Mouse (Mus musculus): ENCODE data around the gene Palm2. TPM values are rescaled to one million over a fixed set of nuclear protein-coding genes. Genes with fewer than 3 reads are reported as not detected.

The Palm2 gene
- polyA plus RNA-seq, 1 experiment = not detected

DNA sequence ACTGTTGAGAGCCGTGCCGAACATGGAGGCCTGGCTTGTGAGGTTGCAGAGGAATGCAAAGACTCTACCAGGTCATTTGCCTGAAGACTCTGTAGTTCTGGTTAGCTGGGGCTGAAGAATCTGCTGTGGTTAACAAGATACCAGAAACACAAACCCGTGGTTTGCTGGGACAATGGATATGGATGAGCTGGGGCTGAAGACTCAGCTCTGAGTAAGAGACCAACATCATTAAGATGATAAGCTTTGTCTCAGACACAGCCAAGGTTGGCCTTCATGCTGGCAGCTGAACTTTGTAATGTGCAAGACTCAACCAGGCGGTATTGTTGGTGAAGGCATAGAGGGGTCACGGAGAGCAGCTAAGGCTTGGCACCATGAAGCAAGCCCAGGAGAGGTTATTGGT is 18.6 kb downstream of the Palm2 start:
- no peak for DNase-seq (ENCODE audit: low read depth in 1 of 2, low spot score in 2 of 2)
- 92% methylated on average over 5 of the region's 5 CpGs for WGBS
- H3K4me1 ChIP-seq (ENCODE audit: control insufficient read depth, insufficient read depth, insufficient read length) = no peaks in the 10 kb centered on the region
- no peak overlapping the region for H3K27ac ChIP-seq (ENCODE audit: insufficient read depth, low read length)
- H3K4me3 ChIP-seq (ENCODE audit: extremely low read depth, insufficient read depth, insufficient read length) = no peak overlapping the region
- no peak for TF ChIP-seq CTCF (IDR thresholded peaks at IDR 0.05; ENCODE audit: extremely low read depth, insufficient read depth, insufficient read length, insufficient replicate concordance)
- TF ChIP-seq POLR2A (IDR thresholded peaks at IDR 0.05; ENCODE audit: low read depth, low read length) = no peak
- no peaks in the 10 kb centered on the region for H3K36me3 ChIP-seq (ENCODE audit: control insufficient read depth, insufficient read depth, low read length)
- no peaks in the 10 kb centered on the region for H3K27me3 ChIP-seq (ENCODE audit: control insufficient read depth, insufficient read depth, low read length)

DNA sequence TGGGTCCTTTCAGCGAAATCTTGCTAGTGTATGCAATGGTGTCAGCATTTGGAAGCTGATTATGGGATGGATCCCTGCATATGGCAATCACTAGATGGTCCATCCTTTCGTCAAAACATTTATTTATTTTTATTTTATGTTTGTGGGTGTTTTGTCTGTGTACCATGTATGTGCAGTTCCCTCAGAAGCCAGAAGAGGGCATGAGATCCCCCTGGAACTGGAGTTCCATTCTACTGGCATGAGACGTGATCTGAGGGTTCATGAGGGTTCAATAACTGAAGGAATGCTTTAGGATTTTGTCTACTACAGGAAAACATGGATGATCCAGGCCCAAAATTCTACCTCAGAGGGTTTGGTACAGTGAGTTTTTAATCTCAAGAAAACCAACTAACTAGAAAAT is 28.3 kb downstream of the Palm2 start:
- TF ChIP-seq POLR2A (IDR thresholded peaks at IDR 0.05; ENCODE audit: low read depth, low read length) (no peak), CTCF (IDR thresholded peaks at IDR 0.05; ENCODE audit: extremely low read depth, insufficient read depth, insufficient read length, insufficient replicate concordance) (no peak)
- WGBS = 61% methylated on average over 3 of the region's 3 CpGs
- no peak for DNase-seq (ENCODE audit: low read depth in 1 of 2, low spot score in 2 of 2)
- Histone ChIP-seq H3K27ac (ENCODE audit: insufficient read depth, low read length) (no peak overlapping the region), H3K4me3 (ENCODE audit: extremely low read depth, insufficient read depth, insufficient read length) (no peak overlapping the region), H3K4me1 (ENCODE audit: control insufficient read depth, insufficient read depth, insufficient read length) (no peaks in the 10 kb centered on the region), H3K36me3 (ENCODE audit: control insufficient read depth, insufficient read depth, low read length) (no peaks in the 10 kb centered on the region), H3K27me3 (ENCODE audit: control insufficient read depth, insufficient read depth, low read length) (no peaks in the 10 kb centered on the region)

DNA sequence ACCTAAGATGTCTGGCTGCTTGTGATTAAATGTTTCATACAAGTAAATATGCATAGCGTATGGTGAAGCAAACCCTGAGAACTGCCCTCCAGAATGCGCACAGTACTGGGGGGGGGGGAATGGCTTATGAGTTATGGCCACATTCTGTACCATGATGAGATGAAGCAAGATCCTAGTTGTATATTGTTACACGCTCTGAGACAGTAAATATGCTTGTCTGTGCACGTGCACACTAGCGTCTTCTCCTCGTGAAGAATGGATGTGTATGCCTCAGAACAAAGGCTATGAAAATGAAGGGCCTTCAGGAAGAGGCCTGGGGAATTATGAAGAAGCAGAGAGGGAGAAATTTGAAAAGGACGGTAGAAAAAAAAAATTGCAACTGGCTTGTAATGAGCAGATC is 48.4 kb downstream of the Palm2 start:
- Histone ChIP-seq H3K27ac (ENCODE audit: insufficient read depth, low read length) (no peak overlapping the region), H3K36me3 (ENCODE audit: control insufficient read depth, insufficient read depth, low read length) (no peaks in the 10 kb centered on the region), H3K4me3 (ENCODE audit: extremely low read depth, insufficient read depth, insufficient read length) (no peak overlapping the region), H3K27me3 (ENCODE audit: control insufficient read depth, insufficient read depth, low read length) (no peaks in the 10 kb centered on the region), H3K4me1 (ENCODE audit: control insufficient read depth, insufficient read depth, insufficient read length) (no peaks in the 10 kb centered on the region)
- DNase-seq (ENCODE audit: low read depth in 1 of 2, low spot score in 2 of 2) = no peak
- 90% methylated on average over 7 of the region's 7 CpGs for WGBS
- TF ChIP-seq CTCF (IDR thresholded peaks at IDR 0.05; ENCODE audit: extremely low read depth, insufficient read depth, insufficient read length, insufficient replicate concordance) (no peak), POLR2A (IDR thresholded peaks at IDR 0.05; ENCODE audit: low read depth, low read length) (no peak)

DNA sequence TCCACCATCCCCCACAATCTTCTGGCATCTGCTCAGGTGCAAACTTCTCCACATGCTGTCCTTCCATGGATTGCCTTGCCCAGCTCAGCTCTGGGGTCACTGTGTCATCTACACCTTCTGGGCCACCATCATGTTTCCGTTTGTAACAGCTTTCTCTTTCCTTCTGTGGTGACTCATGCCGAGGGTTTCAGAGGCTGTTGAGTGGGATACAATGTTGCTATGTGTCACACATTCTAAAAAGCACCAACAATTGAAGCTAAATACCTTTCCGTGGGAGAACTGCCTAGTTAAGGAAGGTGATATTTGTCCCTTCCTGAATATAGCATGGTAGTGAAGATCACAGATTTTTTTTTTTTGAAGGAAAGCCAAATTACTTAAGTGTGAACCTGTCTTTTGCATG is 52.3 kb downstream of the Palm2 start:
- 75% methylated on average over 3 of the region's 3 CpGs for WGBS
- Histone ChIP-seq H3K27ac (ENCODE audit: insufficient read depth, low read length) (no peak overlapping the region), H3K36me3 (ENCODE audit: control insufficient read depth, insufficient read depth, low read length) (no peaks in the 10 kb centered on the region), H3K4me3 (ENCODE audit: extremely low read depth, insufficient read depth, insufficient read length) (no peak overlapping the region), H3K27me3 (ENCODE audit: control insufficient read depth, insufficient read depth, low read length) (no peaks in the 10 kb centered on the region), H3K4me1 (ENCODE audit: control insufficient read depth, insufficient read depth, insufficient read length) (no peaks in the 10 kb centered on the region)
- TF ChIP-seq CTCF (IDR thresholded peaks at IDR 0.05; ENCODE audit: extremely low read depth, insufficient read depth, insufficient read length, insufficient replicate concordance) (no peak), POLR2A (IDR thresholded peaks at IDR 0.05; ENCODE audit: low read depth, low read length) (no peak)
- no peak for DNase-seq (ENCODE audit: low read depth in 1 of 2, low spot score in 2 of 2)

DNA sequence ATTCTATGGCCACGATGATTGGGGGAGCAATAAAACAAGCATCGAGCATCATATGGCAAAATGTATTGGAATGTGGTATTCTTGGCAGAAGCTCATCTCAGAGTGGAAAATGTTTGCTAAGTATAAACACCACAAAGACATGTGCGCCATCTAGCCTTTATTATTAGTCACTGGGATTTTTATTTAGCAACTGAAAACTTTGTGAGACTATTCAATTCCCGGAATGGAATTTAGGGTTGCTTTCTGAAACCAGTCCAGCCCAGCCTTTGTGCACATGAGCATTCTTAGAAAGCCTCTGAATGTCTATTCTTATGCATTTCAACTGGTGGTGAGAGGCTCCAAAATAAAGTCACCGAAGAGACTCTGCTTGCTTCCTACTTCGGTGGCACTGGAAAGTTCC is 55.8 kb downstream of the Palm2 start:
- no peak for DNase-seq (ENCODE audit: low read depth in 1 of 2, low spot score in 2 of 2)
- no peak overlapping the region for H3K27ac ChIP-seq (ENCODE audit: insufficient read depth, low read length)
- TF ChIP-seq POLR2A (IDR thresholded peaks at IDR 0.05; ENCODE audit: low read depth, low read length) (no peak), CTCF (IDR thresholded peaks at IDR 0.05; ENCODE audit: extremely low read depth, insufficient read depth, insufficient read length, insufficient replicate concordance) (no peak)
- WGBS = 87% methylated on average over 6 of the region's 6 CpGs
- no peaks in the 10 kb centered on the region for H3K4me1 ChIP-seq (ENCODE audit: control insufficient read depth, insufficient read depth, insufficient read length)
- no peaks in the 10 kb centered on the region for H3K27me3 ChIP-seq (ENCODE audit: control insufficient read depth, insufficient read depth, low read length)
- no peaks in the 10 kb centered on the region for H3K36me3 ChIP-seq (ENCODE audit: control insufficient read depth, insufficient read depth, low read length)
- no peak overlapping the region for H3K4me3 ChIP-seq (ENCODE audit: extremely low read depth, insufficient read depth, insufficient read length)

DNA sequence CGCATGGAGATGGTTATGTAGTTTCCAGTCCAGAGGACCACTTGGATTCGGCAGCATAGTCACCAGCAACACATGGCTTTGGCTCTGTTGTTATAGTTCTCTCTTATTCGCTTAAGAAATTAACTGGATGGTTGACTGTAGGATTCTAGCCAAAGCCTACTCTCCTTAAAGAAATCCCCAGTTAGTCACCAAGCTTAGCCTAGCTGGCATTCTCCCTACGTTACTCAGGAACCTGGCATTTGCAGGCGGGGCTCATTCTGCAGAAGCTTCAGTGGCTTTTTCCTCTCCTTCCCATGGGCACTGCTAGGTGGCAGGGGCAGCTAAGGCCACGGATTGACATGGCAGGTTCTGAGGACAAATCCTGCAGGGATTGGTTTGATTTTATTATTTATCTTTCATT is 70.7 kb downstream of the Palm2 start:
- Histone ChIP-seq H3K27ac (ENCODE audit: insufficient read depth, low read length) (no peak overlapping the region), H3K4me1 (ENCODE audit: control insufficient read depth, insufficient read depth, insufficient read length) (no peaks in the 10 kb centered on the region), H3K4me3 (ENCODE audit: extremely low read depth, insufficient read depth, insufficient read length) (no peak overlapping the region), H3K27me3 (ENCODE audit: control insufficient read depth, insufficient read depth, low read length) (no peaks in the 10 kb centered on the region), H3K36me3 (ENCODE audit: control insufficient read depth, insufficient read depth, low read length) (no peaks in the 10 kb centered on the region)
- no peak for DNase-seq (ENCODE audit: low read depth in 1 of 2, low spot score in 2 of 2)
- TF ChIP-seq POLR2A (IDR thresholded peaks at IDR 0.05; ENCODE audit: low read depth, low read length) = no peak
- TF ChIP-seq CTCF (IDR thresholded peaks at IDR 0.05; ENCODE audit: extremely low read depth, insufficient read depth, insufficient read length, insufficient replicate concordance) = no peak
- WGBS = 90% methylated on average over 6 of the region's 6 CpGs

DNA sequence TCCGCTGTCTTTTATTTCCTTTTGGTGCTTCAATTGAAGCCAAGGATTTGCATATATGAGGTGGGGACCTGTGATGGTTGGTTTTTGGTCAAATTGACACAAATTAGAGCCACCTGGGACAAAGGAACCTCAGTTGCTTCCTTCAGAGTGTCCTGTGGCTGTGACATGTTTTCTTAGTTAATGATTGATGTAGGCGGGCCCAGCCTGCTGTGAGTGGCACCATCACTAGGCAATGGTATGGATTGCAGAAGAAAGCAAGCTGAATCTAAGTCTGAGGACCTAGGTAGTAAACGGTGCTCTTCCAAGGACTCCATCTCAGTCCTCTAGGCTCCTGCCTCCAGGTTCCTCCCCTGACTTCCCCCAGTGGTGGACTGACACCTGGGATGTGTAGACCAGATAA is 76.5 kb downstream of the Palm2 start:
- TF ChIP-seq CTCF (IDR thresholded peaks at IDR 0.05; ENCODE audit: extremely low read depth, insufficient read depth, insufficient read length, insufficient replicate concordance) (no peak), POLR2A (IDR thresholded peaks at IDR 0.05; ENCODE audit: low read depth, low read length) (no peak)
- no peaks in the 10 kb centered on the region for H3K36me3 ChIP-seq (ENCODE audit: control insufficient read depth, insufficient read depth, low read length)
- no peaks in the 10 kb centered on the region for H3K4me1 ChIP-seq (ENCODE audit: control insufficient read depth, insufficient read depth, insufficient read length)
- H3K27ac ChIP-seq (ENCODE audit: insufficient read depth, low read length) = no peak overlapping the region
- 77% methylated on average over 3 of the region's 3 CpGs for WGBS
- no peak for DNase-seq (ENCODE audit: low read depth in 1 of 2, low spot score in 2 of 2)
- H3K4me3 ChIP-seq (ENCODE audit: extremely low read depth, insufficient read depth, insufficient read length) = no peak overlapping the region
- no peaks in the 10 kb centered on the region for H3K27me3 ChIP-seq (ENCODE audit: control insufficient read depth, insufficient read depth, low read length)

Measured in spleen, adult 2 months (tissue).